9 mouse cellular contexts compared by ENCODE assay signal in the genomic region with DNA sequence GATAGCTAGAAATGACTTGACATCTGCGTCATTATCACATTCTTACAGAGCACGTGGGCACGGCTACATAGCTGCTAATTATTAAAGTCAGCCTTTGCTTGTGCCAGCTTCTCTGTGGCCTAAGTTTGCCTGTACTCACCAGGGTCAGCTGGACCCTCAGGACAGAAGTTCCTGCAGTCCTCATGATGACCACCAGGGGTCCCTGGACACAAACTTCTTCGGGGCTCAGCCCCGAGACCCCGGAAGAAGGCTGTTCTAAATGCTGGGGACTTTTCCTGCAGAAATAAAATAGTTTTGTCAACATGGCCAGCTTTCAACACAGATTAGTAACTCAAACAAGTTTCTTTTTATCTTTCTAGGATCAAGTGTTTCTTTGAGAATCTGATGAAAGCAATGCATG.
DNase-seq lines count a peak whose midpoint lies in the region; TF ChIP-seq lines count a peak whose summit lies in the region.
"Had no signal": no experiment of that assay in that cellular context is flagged by ENCODE, and none has a peak within 500 bp of the region (broad histone marks: within the 10 kb centered on the region; RNA-seq: fewer than 3 reads in every experiment).

No protein-coding gene starts in this region.

- no peak for TF ChIP-seq EP300 in heart, adult 2 months (IDR thresholded peaks at IDR 0.05; ENCODE audit: insufficient read depth, low read depth, low read length)

- intact Hi-C loops in heart, adult 2 months (cut with DNase I), result loop anchor here (1.0 kb wide), 1 partner anchor 743 kb away; no protein-coding TSS in a partner anchor
- intact Hi-C loops in heart, postnatal 25 days (cut with DNase I), result loop anchor here (5.0 kb wide), 2 partner anchors 39 to 439 kb away; a partner anchor contains a TSS

- H3K4me1 ChIP-seq in heart, adult 2 months (ENCODE audit: control insufficient read depth, insufficient read depth, low read length), result peaks cover 4% of the 10 kb centered on the region
- H3K4me1 ChIP-seq in olfactory bulb, adult 2 months (ENCODE audit: control insufficient read depth, insufficient read depth, low read length), result no peaks in the 10 kb centered on the region

- peak; percentile 90 for TF ChIP-seq CTCF in heart, adult 2 months (IDR thresholded peaks at IDR 0.05)
- peak; percentile 64 for TF ChIP-seq CTCF in olfactory bulb, adult 2 months (IDR thresholded peaks at IDR 0.05; ENCODE audit: insufficient read depth, low read depth, low read length)

- H3K36me3 ChIP-seq in heart, adult 2 months (ENCODE audit: control insufficient read depth, insufficient read depth, low read length), result no peaks in the 10 kb centered on the region
- H3K36me3 ChIP-seq: limb, embryonic 15.5 days had no signal

- no peaks in the 10 kb centered on the region for H3K79me2 ChIP-seq in heart, adult 2 months (replicated peaks; ENCODE audit: control insufficient read depth, insufficient read depth, low read length)

- peak in 1 of 2 experiments; percentile 49 for DNase-seq in heart, adult 2 months
- DNase-seq in heart, postnatal 25 days (ENCODE audit: low spot score), result no peak
- peak; percentile 46 for DNase-seq in right cerebral cortex, postnatal 4 days
- no peak for DNase-seq in right cerebral cortex, postnatal 36 days (ENCODE audit: low spot score in 2 of 2)
- peak; percentile 31 for DNase-seq in c-Kit-positive CD71-negative TER-119-negative erythroid progenitor cells, embryonic 14.5 days (ENCODE audit: low read depth)
- peak; percentile 50 for DNase-seq in kidney, postnatal 14 days
- no peak for DNase-seq in layer of hippocampus, adult 8-10 months (ENCODE audit: low spot score in 2 of 2)

- no peaks in the 10 kb centered on the region for H3K27me3 ChIP-seq in heart, adult 2 months (ENCODE audit: control insufficient read depth, insufficient read depth, low read length)

- H3K4me3 ChIP-seq in heart, adult 2 months, result no peak overlapping the region
- no peak overlapping the region for H3K4me3 ChIP-seq in olfactory bulb, adult 2 months (ENCODE audit: insufficient read depth, low read depth, low read length)
- H3K4me3 ChIP-seq: limb, embryonic 15.5 days had no signal

- no peak overlapping the region for H3K27ac ChIP-seq in heart, adult 2 months
- no peak overlapping the region for H3K27ac ChIP-seq in olfactory bulb, adult 2 months (ENCODE audit: insufficient read depth, low read depth, low read length)
- H3K27ac ChIP-seq: limb, embryonic 15.5 days had no signal

- TF ChIP-seq POLR2A in heart, adult 2 months (IDR thresholded peaks at IDR 0.05; ENCODE audit: insufficient read depth, low read depth, low read length), result no peak
- no peak for TF ChIP-seq POLR2A in olfactory bulb, adult 2 months (IDR thresholded peaks at IDR 0.05; ENCODE audit: insufficient read depth, low read depth, low read length)

- no peak overlapping the region for H3K9ac ChIP-seq in heart, adult 2 months (ENCODE audit: low read depth, low read length)
- H3K9ac ChIP-seq: limb, embryonic 15.5 days had no signal

- 25% methylated on average over 6 of the region's 6 CpGs for WGBS in heart, adult 2 months
- 26% methylated on average over 6 of the region's 6 CpGs for WGBS in olfactory bulb, adult 2 months

Comparison
In these comparisons a context has a peak if more than half of its experiments do, and no peak if none do; other contexts are left out.
1. DNase-seq: peak in right cerebral cortex, postnatal 4 days (single experiment), c-Kit-positive CD71-negative TER-119-negative erythroid progenitor cells, embryonic 14.5 days (single experiment) and kidney, postnatal 14 days (single experiment); none in heart, postnatal 25 days (single experiment), right cerebral cortex, postnatal 36 days (0 of 2) and layer of hippocampus, adult 8-10 months (0 of 2).